Mouse (Mus musculus): ENCODE results near the gene Nmrk2. TPM values are rescaled to one million over a fixed set of nuclear protein-coding genes. Genes with fewer than 3 reads are reported as not detected.
"Not testable (repeated sequence)": the region's sequence is repeated elsewhere in the genome, so short reads cannot be mapped to it uniquely, and the experiment has no call there.

The Nmrk2 gene
- total RNA-seq, 2 experiments from 2014 or later = 44.9 to 76.8 TPM

GRCm38 (mm10) chr10:81169411-81169900 lies 32.4 kb downstream of the Nmrk2 start:
- intact Hi-C loops (cut with DNase I); DNase-seq: not testable (repeated sequence)

- intact Hi-C loops (cut with DNase I) = no loop called here
- peak; percentile 76 to 84 for DNase-seq
These were observed 33.2 kb downstream of the Nmrk2 start for GRCm38 (mm10) chr10:81168521-81169244.

DNA sequence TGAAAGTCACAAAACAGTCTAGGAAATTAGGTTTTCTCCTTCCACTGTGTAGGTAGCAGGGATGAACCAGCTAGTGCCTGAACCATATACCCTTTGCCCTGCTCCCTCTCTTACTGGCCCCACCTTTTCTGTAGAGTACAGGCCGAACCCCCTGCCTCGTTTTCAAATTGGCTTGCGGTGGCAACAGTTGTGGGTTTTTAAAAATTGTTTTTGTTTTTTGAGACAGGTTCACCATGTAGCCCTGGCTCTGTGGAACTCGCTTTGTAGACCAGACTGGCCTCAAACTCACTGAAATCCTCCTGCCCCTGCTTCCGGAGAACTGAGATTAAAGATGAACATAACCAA lies 33.8 kb downstream of the Nmrk2 start:
- intact Hi-C loops (cut with DNase I) = no loop called here
- no peak for DNase-seq

- intact Hi-C loops (cut with DNase I) = no loop called here
- DNase-seq = peak; percentile 100
These were observed 34.4 kb downstream of the Nmrk2 start, which contains the start of gene Pias4 for GRCm38 (mm10) chr10:81167200-81168086. TSS of gene Pias4 (minus strand) at chr10:81167923.

- intact Hi-C loops (cut with DNase I) = no loop called here
- no peak for DNase-seq
These were observed 36.7 kb downstream of the Nmrk2 start for GRCm38 (mm10) chr10:81165118-81165517.

GRCm38 (mm10) chr10:81162318-81162652 lies 39.6 kb downstream of the Nmrk2 start:
- intact Hi-C loops (cut with DNase I) = no loop called here
- no peak for DNase-seq

DNA sequence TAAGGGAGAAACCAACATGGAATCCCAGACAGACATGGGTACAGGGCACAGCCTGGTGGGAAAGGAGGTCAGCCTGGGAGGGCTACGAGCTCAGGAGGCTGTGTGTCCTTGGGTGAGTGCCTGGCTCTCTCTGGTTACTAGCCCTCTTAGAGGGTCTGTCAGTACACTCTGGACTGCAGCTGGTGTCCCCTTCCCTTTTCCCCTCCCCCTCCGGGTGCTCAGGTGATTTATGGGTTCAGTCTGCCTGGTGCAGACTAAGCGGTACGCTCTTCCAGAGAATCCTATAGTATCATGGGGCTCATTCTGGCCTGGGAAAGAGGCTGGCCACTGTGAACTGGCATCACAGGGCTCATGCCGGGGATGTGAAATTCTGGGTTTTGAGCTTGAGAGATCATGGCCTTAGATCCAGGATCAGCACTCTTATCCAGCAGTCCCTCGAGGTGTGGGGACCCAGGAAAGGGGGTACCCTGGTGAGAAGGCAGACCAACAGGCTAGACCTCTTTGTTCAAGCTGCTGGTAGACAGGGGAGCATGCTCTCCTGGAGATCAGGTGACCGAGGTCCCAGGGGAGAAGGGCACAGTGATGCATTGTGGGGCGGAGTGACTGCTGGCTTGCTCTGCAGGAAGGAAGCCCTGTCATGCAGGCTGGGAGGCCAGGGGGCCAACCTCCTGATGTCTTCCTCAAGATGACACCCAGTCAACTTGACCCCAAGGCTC lies 40.1 kb downstream of the Nmrk2 start:
- intact Hi-C loops (cut with DNase I) = no loop called here

DNA sequence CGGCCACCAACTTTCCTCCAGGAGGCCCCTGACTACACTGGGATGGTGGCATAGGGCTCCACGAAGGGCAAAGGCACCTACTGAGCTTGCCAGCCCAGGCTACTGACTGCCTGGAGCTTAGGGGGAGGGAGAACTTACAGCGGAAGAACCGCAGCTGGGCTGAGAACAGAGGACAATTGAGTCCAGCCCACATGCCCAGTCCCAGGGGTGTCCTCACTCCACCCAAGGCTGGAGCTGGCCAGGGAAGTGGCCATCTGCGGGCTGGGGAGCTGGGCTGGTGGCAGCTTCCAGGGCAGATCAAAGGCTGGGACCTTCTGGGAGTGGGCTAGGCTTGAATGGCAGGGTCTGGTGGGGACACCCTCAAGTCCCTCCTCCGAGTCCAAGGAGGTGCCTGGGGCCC lies 47.1 kb downstream of the Nmrk2 start:
- intact Hi-C loops (cut with DNase I) = no loop called here
- no peak for DNase-seq

More for the DNA sequence above, 40.1 kb downstream of the Nmrk2 start:
- DNase-seq = no peak

DNA sequence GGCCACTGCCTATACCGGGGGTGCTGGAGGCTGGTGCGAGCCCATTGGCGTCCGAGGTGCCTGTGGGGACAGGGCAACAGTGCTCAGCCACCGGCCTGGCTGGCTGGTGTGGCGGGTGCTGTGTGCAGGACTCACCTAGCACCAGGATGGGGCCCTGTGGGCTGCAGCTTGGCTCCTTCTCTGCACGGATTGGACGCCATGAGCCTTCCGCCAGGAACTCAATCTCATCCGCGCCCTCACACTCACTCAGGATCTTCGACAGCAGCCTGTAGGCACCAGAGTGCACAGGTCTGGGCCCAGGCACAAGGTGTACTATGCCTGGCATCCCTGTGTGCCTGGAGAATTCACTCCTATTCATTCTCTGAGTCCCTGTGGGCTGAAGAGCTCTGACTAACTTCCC lies 47.5 kb downstream of the Nmrk2 start:
- DNase-seq = no peak
- intact Hi-C loops (cut with DNase I) = no loop called here

DNA sequence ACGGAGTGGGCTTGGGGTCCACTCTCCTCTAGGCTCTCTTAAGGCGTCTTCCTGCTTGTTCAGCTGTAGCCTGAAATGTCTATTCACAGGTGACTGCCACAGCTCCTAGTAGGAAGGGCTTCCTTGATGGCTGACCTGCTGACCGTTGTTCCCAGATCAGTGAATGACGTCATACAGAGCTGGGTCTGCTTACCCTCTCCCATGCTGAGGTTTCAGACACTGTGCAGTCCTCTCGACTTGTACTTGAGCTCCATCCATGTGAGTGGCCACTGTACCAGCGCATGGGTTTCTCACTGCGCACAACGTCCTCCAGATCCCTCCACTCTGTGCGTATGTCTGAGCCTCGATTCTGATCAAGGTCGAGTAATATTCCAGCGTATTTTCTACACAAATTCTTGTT lies 49.2 kb downstream of the Nmrk2 start:
- intact Hi-C loops (cut with DNase I) = no loop called here
- no peak for DNase-seq

DNA sequence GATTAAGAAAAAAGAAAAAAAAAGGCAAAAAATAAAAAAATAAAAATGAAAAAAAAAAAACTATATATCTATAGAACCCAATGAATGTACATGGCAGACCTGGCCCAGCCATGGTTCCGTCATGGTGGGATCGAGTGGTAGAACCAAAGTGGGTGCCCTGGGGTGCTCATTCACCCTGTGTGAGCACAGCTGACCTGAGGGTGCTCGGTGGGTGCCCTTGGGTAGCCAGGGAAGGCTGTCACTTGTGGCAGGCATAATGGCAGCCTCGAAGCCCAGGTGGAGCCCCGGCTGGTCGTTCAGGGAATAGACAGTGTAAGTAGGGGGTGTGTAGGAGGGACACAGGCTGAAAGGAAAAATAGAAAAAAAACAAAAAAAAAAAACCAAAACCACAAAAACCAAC lies 50.6 kb downstream of the Nmrk2 start:
- no peak for DNase-seq
- intact Hi-C loops (cut with DNase I) = no loop called here

Other genes with a start within 250 kb of the Nmrk2 start
- under 1 TPM; 0.57 to 0.64 TPM for gene Gng7, start 187.1 kb downstream of the Nmrk2 start, total RNA-seq (2021)
- under 1 TPM in 1 of 2 experiments, not detected in 1; 0.08 TPM for gene Diras1, start 176.4 kb downstream of the Nmrk2 start, total RNA-seq (2021)
- 10 to 100 TPM; 11.7 to 12.0 TPM for gene Slc39a3, start 164.6 kb downstream of the Nmrk2 start, total RNA-seq (2021)
- 10 to 100 TPM; 86.2 to 89.5 TPM for gene Sgta, start 141.9 kb downstream of the Nmrk2 start, total RNA-seq (2021)
- gene Thop1, start 132.0 kb downstream of the Nmrk2 start, total RNA-seq (2021) = 10 to 100 TPM; 20.3 to 24.9 TPM
- gene Creb3l3, start 103.2 kb downstream of the Nmrk2 start, total RNA-seq (2021) = under 1 TPM in 1 of 2 experiments, not detected in 1; 0.23 TPM
- gene Map2k2, start 96.1 kb downstream of the Nmrk2 start, total RNA-seq (2021) = 100 to 1,000 TPM; 160 to 174 TPM
- 10 to 100 TPM; 22.4 to 27.8 TPM for gene Zbtb7a, start 66.8 kb downstream of the Nmrk2 start, total RNA-seq (2021)
- gene Pias4, start 34.1 kb downstream of the Nmrk2 start, total RNA-seq (2021) = 10 to 100 TPM; 14.0 to 16.3 TPM
- gene Eef2, start 25.4 kb downstream of the Nmrk2 start, total RNA-seq (2021) = 100 to 1,000 TPM; 880 to 957 TPM
- gene Dapk3, start 19.0 kb downstream of the Nmrk2 start, total RNA-seq (2021) = 10 to 100 TPM; 21.1 to 23.9 TPM
- gene 4930442H23Rik, start 18.2 kb downstream of the Nmrk2 start, total RNA-seq (2021) = not detected
- not detected for gene Atcay, start 28.8 kb upstream of the Nmrk2 start, total RNA-seq (2021)
- 1 to 10 TPM; 1.9 TPM for gene Zfr2, start 31.1 kb upstream of the Nmrk2 start, total RNA-seq (2021)
- gene Matk, start 50.9 kb upstream of the Nmrk2 start, total RNA-seq (2021) = under 1 TPM in 1 of 2 experiments, not detected in 1; 0.22 TPM
- gene Mrpl54, start 64.9 kb upstream of the Nmrk2 start, total RNA-seq (2021) = 10 to 100 TPM; 90.6 to 91.0 TPM
- gene Apba3, start 64.9 kb upstream of the Nmrk2 start, total RNA-seq (2021) = 100 to 1,000 TPM in 1 of 2 experiments, 10 to 100 TPM in 1; 98.5 to 102 TPM
- not detected for gene Tjp3, start 89.5 kb upstream of the Nmrk2 start, total RNA-seq (2021)
- gene Pip5k1c, start 90.9 kb upstream of the Nmrk2 start, total RNA-seq (2021) = 10 to 100 TPM; 21.4 to 23.2 TPM
- gene Cactin, start 119.1 kb upstream of the Nmrk2 start, total RNA-seq (2021) = 10 to 100 TPM in 1 of 2 experiments, 1 to 10 TPM in 1; 7.6 to 10.2 TPM
- under 1 TPM; 0.87 to 0.99 TPM for gene Tbxa2r, start 126.7 kb upstream of the Nmrk2 start, total RNA-seq (2021)
- gene Gipc3, start 141.2 kb upstream of the Nmrk2 start, total RNA-seq (2021) = 1 to 10 TPM; 1.1 to 1.3 TPM
- gene Hmg20b, start 148.4 kb upstream of the Nmrk2 start, total RNA-seq (2021) = 10 to 100 TPM; 19.7 to 20.9 TPM
- 1 to 10 TPM; 2.2 to 2.6 TPM for gene Mfsd12, start 155.4 kb upstream of the Nmrk2 start, total RNA-seq (2021)
- gene 4930404N11Rik, start 163.8 kb upstream of the Nmrk2 start, total RNA-seq (2021) = under 1 TPM; 0.37 to 0.41 TPM
- gene Fzr1, start 176.5 kb upstream of the Nmrk2 start, total RNA-seq (2021) = 10 to 100 TPM; 14.2 to 15.9 TPM
- 10 to 100 TPM; 36.5 to 42.5 TPM for gene Dohh, start 182.4 kb upstream of the Nmrk2 start, total RNA-seq (2021)
- 1 to 10 TPM in 1 of 2 experiments, under 1 TPM in 1; 0.89 to 1.2 TPM for gene Gm48551, start 182.4 kb upstream of the Nmrk2 start, total RNA-seq (2021)
- under 1 TPM; 0.59 to 0.77 TPM for gene Gm48552, start 187.0 kb upstream of the Nmrk2 start, total RNA-seq (2021)
- under 1 TPM; 0.37 to 0.38 TPM for gene Smim24, start 191.0 kb upstream of the Nmrk2 start, total RNA-seq (2021)

Measured in gastrocnemius, postnatal 36 days (tissue).